Mouse (Mus musculus): ENCODE results near the gene Gbe1. TPM values are rescaled to one million over a fixed set of nuclear protein-coding genes. Genes with fewer than 3 reads are reported as not detected.

Gene Gbe1
- polyA plus RNA-seq, 1 experiment from 2014 or later, result 66.0 TPM

DNA sequence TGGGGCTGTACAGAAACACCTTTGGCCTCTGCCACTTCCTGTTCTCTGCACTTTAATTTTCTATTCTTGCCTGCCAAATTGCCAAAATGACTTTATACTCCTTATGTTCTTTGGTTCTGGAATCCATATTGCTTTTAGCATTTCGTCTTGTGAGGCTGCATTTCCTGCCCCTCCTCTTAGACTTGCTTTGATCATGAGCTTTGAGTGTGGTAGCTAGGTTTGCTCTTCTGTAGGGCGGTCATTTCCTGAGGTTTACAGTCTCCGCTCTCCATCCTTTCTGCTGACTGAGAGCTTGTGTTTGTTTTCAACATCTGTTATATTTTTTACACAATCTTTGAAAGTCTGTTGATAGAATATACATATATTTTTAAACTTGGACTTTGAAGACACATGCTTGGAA lies 107.3 kb downstream of the Gbe1 start:
- Histone ChIP-seq H3K4me2 (ENCODE audit: low read length) (no peak overlapping the region), H3K9ac (ENCODE audit: low read length) (no peak overlapping the region), H3K4me1 (ENCODE audit: control insufficient read depth in 2 of 2, insufficient read depth in 2 of 2, low read length in 2 of 2) (no peaks in the 10 kb centered on the region), H3K27ac (replicated peaks in 1 of 2; ENCODE audit: control insufficient read depth in 1 of 2, insufficient read depth in 1 of 2, low read depth in 2 of 2, low read length in 2 of 2) (no peak overlapping the region), H3K4me3 (ENCODE audit: control insufficient read depth in 1 of 2, insufficient read depth in 1 of 2, low read depth in 1 of 2, low read length in 2 of 2) (no peak overlapping the region), H3K27me3 (ENCODE audit: control insufficient read depth, insufficient read depth, low read length) (no peaks in the 10 kb centered on the region), H3K9me3 (ENCODE audit: control insufficient read depth, low read length) (no peaks in the 10 kb centered on the region), H3K36me3 (ENCODE audit: control insufficient read depth, insufficient read depth, low read length) (no peaks in the 10 kb centered on the region)
- WGBS, result 77% methylated on average over 3 of the region's 3 CpGs
- no peak for ATAC-seq (ENCODE audit: insufficient number of reproducible peaks, insufficient read depth, low FRiP score, low read depth)

DNA sequence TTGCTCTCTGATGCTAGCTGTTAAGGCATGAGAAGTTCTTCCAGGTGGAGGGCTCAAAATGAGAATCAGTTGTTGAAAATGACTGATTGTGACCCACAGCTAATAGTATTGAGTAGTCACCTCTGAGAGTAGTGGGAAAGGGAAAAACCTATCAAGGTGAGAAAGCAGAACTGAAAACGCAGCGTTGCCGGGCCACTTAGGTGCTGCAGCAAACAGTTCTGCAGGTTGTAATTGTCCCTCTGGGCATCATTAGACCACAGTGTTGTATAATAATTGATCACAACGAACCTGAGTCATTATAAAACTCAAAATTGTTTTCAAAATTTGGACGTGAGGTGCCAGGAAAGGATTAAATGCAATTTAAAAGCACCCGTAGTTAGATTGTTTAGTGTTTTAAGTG lies 135.8 kb downstream of the Gbe1 start:
- 79% methylated on average over 6 of the region's 6 CpGs for WGBS
- Histone ChIP-seq H3K4me2 (ENCODE audit: low read length) (no peak overlapping the region), H3K9ac (ENCODE audit: low read length) (no peak overlapping the region), H3K9me3 (ENCODE audit: control insufficient read depth, low read length) (no peaks in the 10 kb centered on the region), H3K27ac (replicated peaks in 1 of 2; ENCODE audit: control insufficient read depth in 1 of 2, insufficient read depth in 1 of 2, low read depth in 2 of 2, low read length in 2 of 2) (no peak overlapping the region), H3K4me3 (ENCODE audit: control insufficient read depth in 1 of 2, insufficient read depth in 1 of 2, low read depth in 1 of 2, low read length in 2 of 2) (no peak overlapping the region), H3K36me3 (ENCODE audit: control insufficient read depth, insufficient read depth, low read length) (no peaks in the 10 kb centered on the region), H3K4me1 (ENCODE audit: control insufficient read depth in 2 of 2, insufficient read depth in 2 of 2, low read length in 2 of 2) (no peaks in the 10 kb centered on the region), H3K27me3 (ENCODE audit: control insufficient read depth, insufficient read depth, low read length) (no peaks in the 10 kb centered on the region)
- ATAC-seq (ENCODE audit: insufficient number of reproducible peaks, insufficient read depth, low FRiP score, low read depth), result no peak

DNA sequence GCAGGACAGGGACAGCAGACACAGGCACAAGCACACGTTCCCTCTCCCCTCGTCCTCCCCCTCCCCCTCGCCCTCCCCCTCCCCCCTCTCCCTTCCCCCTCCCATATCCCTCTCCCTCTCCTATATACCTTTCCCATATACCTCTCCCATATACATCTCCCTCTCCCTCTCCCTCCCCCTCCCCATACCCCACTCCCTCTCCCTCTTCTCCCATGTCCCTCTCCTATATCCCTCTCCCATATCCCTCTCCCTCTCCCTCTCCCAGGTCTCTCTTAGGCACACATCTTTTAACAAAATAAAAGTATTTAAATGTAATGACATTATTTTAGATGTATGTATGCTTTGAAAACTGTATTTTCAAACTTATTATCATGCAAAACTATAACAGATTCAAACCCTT lies 161.8 kb downstream of the Gbe1 start:
- H3K27ac ChIP-seq (replicated peaks in 1 of 2; ENCODE audit: control insufficient read depth in 1 of 2, insufficient read depth in 1 of 2, low read depth in 2 of 2, low read length in 2 of 2), result no peak overlapping the region
- no peak for ATAC-seq (ENCODE audit: insufficient number of reproducible peaks, insufficient read depth, low FRiP score, low read depth)
- no peaks in the 10 kb centered on the region for H3K36me3 ChIP-seq (ENCODE audit: control insufficient read depth, insufficient read depth, low read length)
- H3K9me3 ChIP-seq (ENCODE audit: control insufficient read depth, low read length), result no peaks in the 10 kb centered on the region
- H3K4me1 ChIP-seq (ENCODE audit: control insufficient read depth in 2 of 2, insufficient read depth in 2 of 2, low read length in 2 of 2), result no peaks in the 10 kb centered on the region
- no peak overlapping the region for H3K4me2 ChIP-seq (ENCODE audit: low read length)
- no peak overlapping the region for H3K9ac ChIP-seq (ENCODE audit: low read length)
- WGBS, result 65% methylated on average over 2 of the region's 3 CpGs
- H3K4me3 ChIP-seq (ENCODE audit: control insufficient read depth in 1 of 2, insufficient read depth in 1 of 2, low read depth in 1 of 2, low read length in 2 of 2), result no peak overlapping the region
- H3K27me3 ChIP-seq (ENCODE audit: control insufficient read depth, insufficient read depth, low read length), result no peaks in the 10 kb centered on the region

DNA sequence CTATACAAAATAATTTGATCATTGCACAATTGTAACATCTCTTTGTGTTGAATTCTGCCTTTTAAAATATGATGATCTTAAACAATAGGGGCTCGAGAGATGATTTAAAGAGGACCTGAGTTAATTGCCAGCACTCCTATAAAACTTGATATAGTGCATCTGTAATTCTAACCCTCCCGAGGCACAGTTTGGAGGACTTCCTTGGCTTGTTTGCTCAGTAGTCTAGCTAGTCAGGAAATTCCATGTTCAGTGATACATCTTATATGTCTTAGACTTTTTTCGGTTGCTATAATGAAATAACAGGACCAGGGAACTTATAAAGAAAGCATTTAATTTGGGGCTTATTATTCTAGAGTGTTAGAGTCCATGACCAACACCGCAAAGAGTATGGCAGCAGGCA lies 162.4 kb downstream of the Gbe1 start:
- no peaks in the 10 kb centered on the region for H3K36me3 ChIP-seq (ENCODE audit: control insufficient read depth, insufficient read depth, low read length)
- H3K9me3 ChIP-seq (ENCODE audit: control insufficient read depth, low read length), result no peaks in the 10 kb centered on the region
- H3K4me1 ChIP-seq (ENCODE audit: control insufficient read depth in 2 of 2, insufficient read depth in 2 of 2, low read length in 2 of 2), result no peaks in the 10 kb centered on the region
- no peak overlapping the region for H3K4me2 ChIP-seq (ENCODE audit: low read length)
- no peak overlapping the region for H3K4me3 ChIP-seq (ENCODE audit: control insufficient read depth in 1 of 2, insufficient read depth in 1 of 2, low read depth in 1 of 2, low read length in 2 of 2)
- no peak overlapping the region for H3K27ac ChIP-seq (replicated peaks in 1 of 2; ENCODE audit: control insufficient read depth in 1 of 2, insufficient read depth in 1 of 2, low read depth in 2 of 2, low read length in 2 of 2)
- H3K9ac ChIP-seq (ENCODE audit: low read length), result no peak overlapping the region
- WGBS, result 80% methylated on average over 4 of the region's 4 CpGs
- no peak for ATAC-seq (ENCODE audit: insufficient number of reproducible peaks, insufficient read depth, low FRiP score, low read depth)
- no peaks in the 10 kb centered on the region for H3K27me3 ChIP-seq (ENCODE audit: control insufficient read depth, insufficient read depth, low read length)

- Histone ChIP-seq H3K4me2 (ENCODE audit: low read length) (no peak overlapping the region), H3K9ac (ENCODE audit: low read length) (no peak overlapping the region), H3K4me1 (ENCODE audit: control insufficient read depth in 2 of 2, insufficient read depth in 2 of 2, low read length in 2 of 2) (no peaks in the 10 kb centered on the region), H3K27ac (replicated peaks in 1 of 2; ENCODE audit: control insufficient read depth in 1 of 2, insufficient read depth in 1 of 2, low read depth in 2 of 2, low read length in 2 of 2) (no peak overlapping the region), H3K36me3 (ENCODE audit: control insufficient read depth, insufficient read depth, low read length) (no peaks in the 10 kb centered on the region), H3K27me3 (ENCODE audit: control insufficient read depth, insufficient read depth, low read length) (no peaks in the 10 kb centered on the region), H3K4me3 (ENCODE audit: control insufficient read depth in 1 of 2, insufficient read depth in 1 of 2, low read depth in 1 of 2, low read length in 2 of 2) (no peak overlapping the region), H3K9me3 (ENCODE audit: control insufficient read depth, low read length) (no peaks in the 10 kb centered on the region)
- no peak for ATAC-seq (ENCODE audit: insufficient number of reproducible peaks, insufficient read depth, low FRiP score, low read depth)
- WGBS, result 90% methylated on average over 3 of the region's 3 CpGs
Measured at GRCm38 (mm10) chr16:70480494-70480893, 166.7 kb downstream of the Gbe1 start.

DNA sequence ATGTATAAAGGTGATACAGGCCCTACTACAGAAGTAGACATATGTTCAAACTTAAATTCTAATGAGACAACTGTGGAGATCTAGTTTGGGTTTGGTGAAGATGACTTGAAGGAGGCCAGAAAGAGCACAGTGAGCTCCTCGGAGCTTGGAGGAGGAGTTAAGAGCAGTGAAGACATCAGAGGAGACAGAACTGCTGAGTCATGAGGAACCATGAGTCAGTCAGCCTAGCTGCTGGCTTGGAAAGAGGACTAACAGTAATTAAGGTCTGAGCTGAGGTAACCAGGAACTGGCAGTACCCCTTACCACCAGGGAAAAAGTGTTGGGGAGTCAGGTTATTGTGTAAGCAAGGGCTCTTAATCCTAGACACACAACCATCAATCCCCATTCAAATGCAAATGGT lies 192.7 kb downstream of the Gbe1 start:
- Histone ChIP-seq H3K4me2 (ENCODE audit: low read length) (no peak overlapping the region), H3K4me3 (ENCODE audit: control insufficient read depth in 1 of 2, insufficient read depth in 1 of 2, low read depth in 1 of 2, low read length in 2 of 2) (no peak overlapping the region), H3K9me3 (ENCODE audit: control insufficient read depth, low read length) (no peaks in the 10 kb centered on the region), H3K27me3 (ENCODE audit: control insufficient read depth, insufficient read depth, low read length) (no peaks in the 10 kb centered on the region), H3K4me1 (ENCODE audit: control insufficient read depth in 2 of 2, insufficient read depth in 2 of 2, low read length in 2 of 2) (no peaks in the 10 kb centered on the region), H3K36me3 (ENCODE audit: control insufficient read depth, insufficient read depth, low read length) (no peaks in the 10 kb centered on the region), H3K27ac (replicated peaks in 1 of 2; ENCODE audit: control insufficient read depth in 1 of 2, insufficient read depth in 1 of 2, low read depth in 2 of 2, low read length in 2 of 2) (no peak overlapping the region), H3K9ac (ENCODE audit: low read length) (no peak overlapping the region)
- 52% methylated on average over 1 of the region's 1 CpGs for WGBS
- ATAC-seq (ENCODE audit: insufficient number of reproducible peaks, insufficient read depth, low FRiP score, low read depth), result no peak

DNA sequence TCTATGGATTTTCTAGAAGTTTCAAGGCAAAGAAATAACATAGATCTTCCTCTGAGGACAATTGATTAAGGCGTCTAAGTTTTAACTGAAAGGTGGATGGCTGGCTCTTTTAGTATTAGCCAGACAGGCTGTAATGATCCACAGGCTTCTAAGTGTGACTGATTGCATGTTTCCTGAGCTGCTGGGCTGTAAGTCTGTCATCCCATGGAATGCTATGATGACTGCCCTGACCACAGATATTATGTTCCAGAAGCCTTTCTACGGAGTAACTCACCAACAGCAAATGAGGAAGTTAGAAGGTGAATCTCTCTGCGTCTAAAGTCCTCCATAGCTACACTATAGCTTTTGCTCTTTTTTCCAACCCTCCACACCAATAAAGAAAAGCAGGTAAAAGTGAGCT lies 197.2 kb downstream of the Gbe1 start:
- no peaks in the 10 kb centered on the region for H3K27me3 ChIP-seq (ENCODE audit: control insufficient read depth, insufficient read depth, low read length)
- no peaks in the 10 kb centered on the region for H3K36me3 ChIP-seq (ENCODE audit: control insufficient read depth, insufficient read depth, low read length)
- H3K4me3 ChIP-seq (ENCODE audit: control insufficient read depth in 1 of 2, insufficient read depth in 1 of 2, low read depth in 1 of 2, low read length in 2 of 2), result no peak overlapping the region
- H3K27ac ChIP-seq (replicated peaks in 1 of 2; ENCODE audit: control insufficient read depth in 1 of 2, insufficient read depth in 1 of 2, low read depth in 2 of 2, low read length in 2 of 2), result no peak overlapping the region
- ATAC-seq (ENCODE audit: insufficient number of reproducible peaks, insufficient read depth, low FRiP score, low read depth), result no peak
- no peak overlapping the region for H3K4me2 ChIP-seq (ENCODE audit: low read length)
- no peak overlapping the region for H3K9ac ChIP-seq (ENCODE audit: low read length)
- no peaks in the 10 kb centered on the region for H3K4me1 ChIP-seq (ENCODE audit: control insufficient read depth in 2 of 2, insufficient read depth in 2 of 2, low read length in 2 of 2)
- no peaks in the 10 kb centered on the region for H3K9me3 ChIP-seq (ENCODE audit: control insufficient read depth, low read length)
- WGBS, result 79% methylated on average over 3 of the region's 3 CpGs

DNA sequence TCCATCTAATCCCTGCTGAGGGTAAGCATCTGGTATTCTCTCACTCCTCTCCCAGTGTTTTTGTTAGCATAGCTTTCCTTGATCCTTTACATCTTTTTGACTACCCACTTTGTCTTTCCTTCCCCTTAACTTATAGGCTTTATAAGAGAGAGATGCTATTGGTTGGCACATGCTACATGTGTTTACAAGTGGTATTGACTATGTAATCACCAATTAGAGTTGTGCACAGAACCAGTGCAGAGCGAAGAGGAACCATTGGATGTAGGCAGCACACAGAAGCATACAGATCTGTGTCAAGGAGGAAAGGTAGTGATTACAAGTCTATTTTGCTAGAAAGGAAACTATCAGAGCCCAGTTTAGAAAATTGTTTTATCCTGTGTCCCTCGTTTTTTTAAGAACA lies 209.1 kb downstream of the Gbe1 start:
- H3K4me3 ChIP-seq (ENCODE audit: control insufficient read depth in 1 of 2, insufficient read depth in 1 of 2, low read depth in 1 of 2, low read length in 2 of 2), result no peak overlapping the region
- no peaks in the 10 kb centered on the region for H3K36me3 ChIP-seq (ENCODE audit: control insufficient read depth, insufficient read depth, low read length)
- no peak overlapping the region for H3K27ac ChIP-seq (replicated peaks in 1 of 2; ENCODE audit: control insufficient read depth in 1 of 2, insufficient read depth in 1 of 2, low read depth in 2 of 2, low read length in 2 of 2)
- H3K4me2 ChIP-seq (ENCODE audit: low read length), result no peak overlapping the region
- H3K4me1 ChIP-seq (ENCODE audit: control insufficient read depth in 2 of 2, insufficient read depth in 2 of 2, low read length in 2 of 2), result peaks cover 0 to 4% of the 10 kb centered on the region in 2 experiments; a peak in 1 of 4 replicates
- no peaks in the 10 kb centered on the region for H3K27me3 ChIP-seq (ENCODE audit: control insufficient read depth, insufficient read depth, low read length)
- H3K9ac ChIP-seq (ENCODE audit: low read length), result no peak overlapping the region
- no peaks in the 10 kb centered on the region for H3K9me3 ChIP-seq (ENCODE audit: control insufficient read depth, low read length)
- 82% methylated on average over 2 of the region's 2 CpGs for WGBS
- ATAC-seq (ENCODE audit: insufficient number of reproducible peaks, insufficient read depth, low FRiP score, low read depth), result no peak
